Mouse (Mus musculus) liver, embryonic 13.5 days (tissue): ENCODE results near the gene Ccdc86. TPM values are rescaled to one million over a fixed set of nuclear protein-coding genes. Genes with fewer than 3 reads are reported as not detected.

Experiments used
- ATAC-seq: fragments of 200-750 bp; cut with Nextera tagmentation; 2 replicates; pipeline ENCODE4 v1.8.0; 2017; ENCODE audit warnings: low read depth, mild to moderate bottlenecking, moderate number of reproducible peaks, moderate library complexity
- DNase-seq: peaks from one replicate; pipeline ENCODE4 v3.0.0; 2022
- H3K27ac ChIP-seq: fragments of 300-500 bp; sonication (generic); 2 replicates; pipeline ENCODE4 v1.5.1; 2015; ENCODE audit warnings: moderate library complexity, mild to moderate bottlenecking, inconsistent platforms
- H3K27me3 ChIP-seq: fragments of 300-500 bp; sonication (generic); 2 replicates; pipeline ENCODE4 v1.6.1; 2015; ENCODE audit warnings: mild to moderate bottlenecking, inconsistent platforms
- H3K36me3 ChIP-seq: fragments of 300-500 bp; sonication (generic); 2 replicates; pipeline ENCODE4 v1.6.1; 2015; ENCODE audit warnings: mild to moderate bottlenecking, inconsistent platforms
- H3K4me1 ChIP-seq: fragments of 300-500 bp; sonication (generic); replicated peaks from 2 replicates; pipeline ENCODE4 v1.6.1; 2015; ENCODE audit warnings: inconsistent platforms
- H3K4me2 ChIP-seq: fragments of 300-500 bp; sonication (generic); 2 replicates; pipeline ENCODE4 v1.6.1; 2015; ENCODE audit warnings: inconsistent platforms, mild to moderate bottlenecking, moderate library complexity
- H3K4me3 ChIP-seq: fragments of 300-500 bp; sonication (generic); replicated peaks from 2 replicates; pipeline ENCODE4 v1.5.1; 2015; ENCODE audit warnings: mild to moderate bottlenecking, inconsistent platforms
- H3K9ac ChIP-seq: fragments of 300-500 bp; sonication (generic); 2 replicates; pipeline ENCODE4 v1.6.1; 2015; ENCODE audit warnings: mild to moderate bottlenecking, inconsistent platforms
- H3K9me3 ChIP-seq: fragments of 300-500 bp; sonication (generic); replicated peaks from 2 replicates; pipeline ENCODE4 v1.6.1; 2016; ENCODE audit warnings: inconsistent platforms
- WGBS: fragments of 180-500 bp; shearing (Covaris S2); methylation state at CpG from one replicate; pipeline ENCODE4 v1.1.7; 2015; ENCODE audit not compliant: insufficient replicate concordance; 5-methylcytosine and 5-hydroxymethylcytosine counted together
- polyA plus RNA-seq: library from polyadenylated mRNA; unstranded; fragments of >200 nt; fragmentation: Nextera tagmentation; extraction: Ambion mirVana; gene quantifications from 2 replicates; pipeline ENCODE4 v1.2.1, GENCODE M21; 2015

Ccdc86 gene
- polyA plus RNA-seq, result 23.4 and 25.3 TPM in 2 replicates

GRCm38 (mm10) chr19:10949112-10949511 is at the start of gene Ccdc86:
Ccdc86 (minus strand) TSS chr19:10949266.
- DNase-seq (peak; percentile 96), ATAC-seq (peak; percentile 95)
- H3K9ac ChIP-seq, result peak within 1 kb of the TSS; percentile 89
- H3K4me3 ChIP-seq, result peak within 1 kb of the TSS; percentile 88
- peaks cover 39% of the 10 kb centered on the region for H3K4me1 ChIP-seq
- peak within 1 kb of the TSS; percentile 91 for H3K4me2 ChIP-seq
- H3K27ac ChIP-seq, result peak within 1 kb of the TSS; percentile 58
- WGBS, result under 1% methylated on average over 30 of the region's 30 CpGs
- peaks cover 13% of the 10 kb centered on the region; the same call in 1 of the 2 replicates for H3K27me3 ChIP-seq
- H3K9me3 ChIP-seq, result no peaks in the 10 kb centered on the region
- peaks cover 25% of the 10 kb centered on the region for H3K36me3 ChIP-seq

- no peak within 1 kb of the TSS for H3K4me2 ChIP-seq
- no peak for ATAC-seq
- H3K9ac ChIP-seq, result no peak within 1 kb of the TSS
- no peaks in the 10 kb centered on the region for H3K4me1 ChIP-seq
- H3K9me3 ChIP-seq, result no peaks in the 10 kb centered on the region
- DNase-seq, result no peak
- no peaks in the 10 kb centered on the region for H3K36me3 ChIP-seq
- no peak within 1 kb of the TSS for H3K4me3 ChIP-seq
- 63% methylated on average over 7 of the region's 7 CpGs for WGBS
- 0 out of 2 replicates have a peak, but pooled peaks cover 4% of the 10 kb centered on the region for H3K27me3 ChIP-seq
- H3K27ac ChIP-seq, result no peak within 1 kb of the TSS
These were observed 44.1 kb upstream of the Ccdc86 start, which contains the start of gene Ms4a15 for GRCm38 (mm10) chr19:10993150-10993549. Ms4a15 (minus strand) TSS chr19:10993250.

GRCm38 (mm10) chr19:10991911-10992310 is 42.8 kb upstream of the Ccdc86 start:
- no peaks in the 10 kb centered on the region for H3K36me3 ChIP-seq
- no peaks in the 10 kb centered on the region for H3K4me1 ChIP-seq
- ATAC-seq (no peak), DNase-seq (no peak)
- 0 out of 2 replicates have a peak, but pooled peaks cover 4% of the 10 kb centered on the region for H3K27me3 ChIP-seq
- no peak overlapping the region for H3K27ac ChIP-seq
- H3K9me3 ChIP-seq, result no peaks in the 10 kb centered on the region
- H3K9ac ChIP-seq, result no peak overlapping the region
- no peak overlapping the region for H3K4me3 ChIP-seq
- H3K4me2 ChIP-seq, result no peak overlapping the region

GRCm38 (mm10) chr19:10990751-10991150 is 41.7 kb upstream of the Ccdc86 start:
- WGBS, result 50% methylated on average over 1 of the region's 1 CpGs

GRCm38 (mm10) chr19:10988563-10988962 is 39.5 kb upstream of the Ccdc86 start:
- WGBS, result 73% methylated on average over 1 of the region's 1 CpGs
- Histone ChIP-seq H3K4me3 (no peak overlapping the region), H3K9ac (no peak overlapping the region), H3K27me3 (0 out of 2 replicates have a peak, but pooled peaks cover 4% of the 10 kb centered on the region), H3K9me3 (no peaks in the 10 kb centered on the region), H3K36me3 (no peaks in the 10 kb centered on the region), H3K27ac (no peak overlapping the region), H3K4me2 (no peak overlapping the region), H3K4me1 (no peaks in the 10 kb centered on the region)
- DNase-seq, result no peak
- ATAC-seq, result no peak

More at GRCm38 (mm10) chr19:10990751-10991150, 41.7 kb upstream of the Ccdc86 start:
- Histone ChIP-seq H3K4me2 (no peak overlapping the region), H3K27ac (no peak overlapping the region), H3K27me3 (0 out of 2 replicates have a peak, but pooled peaks cover 4% of the 10 kb centered on the region), H3K36me3 (no peaks in the 10 kb centered on the region), H3K4me1 (no peaks in the 10 kb centered on the region), H3K9ac (no peak overlapping the region), H3K4me3 (no peak overlapping the region), H3K9me3 (no peaks in the 10 kb centered on the region)
- no peak for DNase-seq
- no peak for ATAC-seq

- WGBS, result 72% methylated on average over 4 of the region's 4 CpGs
- no peak overlapping the region for H3K27ac ChIP-seq
These were observed 36.8 kb upstream of the Ccdc86 start for GRCm38 (mm10) chr19:10985889-10986288.

GRCm38 (mm10) chr19:10984551-10984950 is 35.5 kb upstream of the Ccdc86 start:
- H3K27ac ChIP-seq, result no peak overlapping the region
- no peak for DNase-seq
- no peaks in the 10 kb centered on the region for H3K36me3 ChIP-seq
- no peak overlapping the region for H3K4me2 ChIP-seq
- no peaks in the 10 kb centered on the region for H3K9me3 ChIP-seq
- WGBS, result 60% methylated on average over 13 of the region's 13 CpGs
- H3K27me3 ChIP-seq, result no peaks in the 10 kb centered on the region
- H3K4me1 ChIP-seq, result peaks cover 2% of the 10 kb centered on the region; the same call in 1 of the 2 replicates
- ATAC-seq, result no peak
- no peak overlapping the region for H3K9ac ChIP-seq
- H3K4me3 ChIP-seq, result no peak overlapping the region

More at GRCm38 (mm10) chr19:10985889-10986288, 36.8 kb upstream of the Ccdc86 start:
- ATAC-seq (no peak), DNase-seq (no peak)
- no peaks in the 10 kb centered on the region for H3K27me3 ChIP-seq
- H3K4me3 ChIP-seq, result no peak overlapping the region
- no peaks in the 10 kb centered on the region for H3K36me3 ChIP-seq
- H3K4me1 ChIP-seq, result no peaks in the 10 kb centered on the region
- no peak overlapping the region for H3K9ac ChIP-seq
- H3K9me3 ChIP-seq, result no peaks in the 10 kb centered on the region
- no peak overlapping the region for H3K4me2 ChIP-seq

- H3K4me3 ChIP-seq, result no peak overlapping the region
- no peak overlapping the region for H3K9ac ChIP-seq
- no peak for DNase-seq
- H3K27ac ChIP-seq, result no peak overlapping the region
- H3K4me1 ChIP-seq, result peaks cover 4% of the 10 kb centered on the region; the same call in 1 of the 2 replicates
- 18% methylated on average over 14 of the region's 14 CpGs for WGBS
- no peaks in the 10 kb centered on the region for H3K36me3 ChIP-seq
- H3K4me2 ChIP-seq, result 0 out of 2 replicates have a peak overlapping the region, but pooled peaks have one; percentile 8
- no peak for ATAC-seq
- H3K9me3 ChIP-seq, result no peaks in the 10 kb centered on the region
- no peaks in the 10 kb centered on the region for H3K27me3 ChIP-seq
These were observed 34.1 kb upstream of the Ccdc86 start for GRCm38 (mm10) chr19:10983146-10983545.

- ATAC-seq (no peak), DNase-seq (no peak)
- Histone ChIP-seq H3K9me3 (no peaks in the 10 kb centered on the region), H3K4me2 (no peak overlapping the region), H3K36me3 (no peaks in the 10 kb centered on the region), H3K27me3 (no peaks in the 10 kb centered on the region), H3K4me1 (peaks cover 4% of the 10 kb centered on the region; the same call in 1 of the 2 replicates), H3K27ac (no peak overlapping the region), H3K9ac (no peak overlapping the region), H3K4me3 (no peak overlapping the region)
- 46% methylated on average over 5 of the region's 5 CpGs for WGBS
These were observed 31.1 kb upstream of the Ccdc86 start for GRCm38 (mm10) chr19:10980210-10980609.

GRCm38 (mm10) chr19:10979184-10980168 is 30.4 kb upstream of the Ccdc86 start:
- H3K27me3 ChIP-seq, result no peaks in the 10 kb centered on the region
- DNase-seq, result peak; percentile 61
- no peak overlapping the region for H3K4me3 ChIP-seq
- no peaks in the 10 kb centered on the region for H3K9me3 ChIP-seq
- H3K4me2 ChIP-seq, result peak overlapping the region; percentile 38
- H3K4me1 ChIP-seq, result peaks cover 4% of the 10 kb centered on the region; the same call in 1 of the 2 replicates
- no peaks in the 10 kb centered on the region for H3K36me3 ChIP-seq
- WGBS, result 6% methylated on average over 18 of the region's 18 CpGs
- no peak overlapping the region for H3K9ac ChIP-seq
- peak; percentile 55 for ATAC-seq
- no peak overlapping the region for H3K27ac ChIP-seq

GRCm38 (mm10) chr19:10976318-10976717 is 27.3 kb upstream of the Ccdc86 start:
- H3K27me3 ChIP-seq, result no peaks in the 10 kb centered on the region
- 32% methylated on average over 4 of the region's 4 CpGs for WGBS
- peaks cover 4% of the 10 kb centered on the region; the same call in 1 of the 2 replicates for H3K4me1 ChIP-seq
- H3K27ac ChIP-seq, result no peak overlapping the region
- H3K9me3 ChIP-seq, result no peaks in the 10 kb centered on the region
- H3K4me2 ChIP-seq, result no peak overlapping the region
- H3K36me3 ChIP-seq, result no peaks in the 10 kb centered on the region
- no peak overlapping the region for H3K9ac ChIP-seq
- no peak overlapping the region for H3K4me3 ChIP-seq
- ATAC-seq, result no peak
- DNase-seq, result no peak
